Mouse (Mus musculus) neural tube, embryonic 11.5 days (tissue): ENCODE results near the gene Kcnmb2. TPM values are rescaled to one million over a fixed set of nuclear protein-coding genes. Genes with fewer than 3 reads are reported as not detected.

Source experiments
- ATAC-seq: fragments of 200-750 bp; cut with Nextera tagmentation; 2 replicates; pipeline ENCODE4 v1.8.0; 2017; ENCODE audit warnings: moderate number of reproducible peaks, mild to moderate bottlenecking, moderate TSS enrichment, moderate library complexity; ENCODE audit not compliant: insufficient read depth, low FRiP score, low TSS enrichment
- DNase-seq: peaks from one replicate; pipeline ENCODE4 v3.0.0-alpha.2; 2015; ENCODE audit warnings: low spot score
- H3K27ac ChIP-seq: fragments of 300-500 bp; sonication (generic); 2 replicates; pipeline ENCODE4 v1.5.1; 2014; ENCODE audit warnings: low read depth, mild to moderate bottlenecking, low read length
- H3K27me3 ChIP-seq: fragments of 300-500 bp; sonication (generic); 2 replicates; pipeline ENCODE4 v1.6.1; 2014; ENCODE audit warnings: mild to moderate bottlenecking, low read length, mixed read lengths; ENCODE audit not compliant: control insufficient read depth, insufficient read depth
- H3K36me3 ChIP-seq: fragments of 300-500 bp; sonication (generic); 2 replicates; pipeline ENCODE4 v1.6.1; 2014; ENCODE audit warnings: mild to moderate bottlenecking, low read length, moderate library complexity, mixed read lengths; ENCODE audit not compliant: control insufficient read depth, insufficient read depth
- H3K4me1 ChIP-seq: fragments of 300-500 bp; sonication (generic); 2 replicates; pipeline ENCODE4 v1.6.1; 2014; ENCODE audit warnings: low read length, mixed read lengths; ENCODE audit not compliant: control insufficient read depth, insufficient read depth
- H3K4me2 ChIP-seq: fragments of 300-500 bp; sonication (generic); 2 replicates; pipeline ENCODE4 v1.6.1; 2014; ENCODE audit warnings: low read depth, mild to moderate bottlenecking, moderate library complexity
- H3K4me3 ChIP-seq: fragments of 300-500 bp; sonication (generic); 2 replicates; pipeline ENCODE4 v1.5.1; 2014; ENCODE audit warnings: low read depth, low read length
- H3K9ac ChIP-seq: fragments of 300-500 bp; sonication (generic); 2 replicates; pipeline ENCODE4 v1.6.1; 2014; ENCODE audit warnings: mild to moderate bottlenecking, low read length
- H3K9me3 ChIP-seq: fragments of 300-500 bp; sonication (generic); 2 replicates; pipeline ENCODE4 v1.6.1; 2016; ENCODE audit warnings: low read length; ENCODE audit not compliant: control insufficient read depth
- WGBS: fragments of 180-500 bp; shearing (Covaris S2); extraction: QIAGEN DNeasy Blood & Tissue Kit; methylation state at CpG from one replicate; pipeline ENCODE4 v1.1.7; 2014; 5-methylcytosine and 5-hydroxymethylcytosine counted together
- polyA plus RNA-seq: library from polyadenylated mRNA; unstranded; fragments of >200 nt; fragmentation: Nextera tagmentation; extraction: Ambion mirVana; gene quantifications from 2 replicates; pipeline ENCODE4 v1.2.1, GENCODE M21; 2014

Kcnmb2 gene
- polyA plus RNA-seq, 1 experiment from 2014 or later: 14.5 TPM

DNA sequence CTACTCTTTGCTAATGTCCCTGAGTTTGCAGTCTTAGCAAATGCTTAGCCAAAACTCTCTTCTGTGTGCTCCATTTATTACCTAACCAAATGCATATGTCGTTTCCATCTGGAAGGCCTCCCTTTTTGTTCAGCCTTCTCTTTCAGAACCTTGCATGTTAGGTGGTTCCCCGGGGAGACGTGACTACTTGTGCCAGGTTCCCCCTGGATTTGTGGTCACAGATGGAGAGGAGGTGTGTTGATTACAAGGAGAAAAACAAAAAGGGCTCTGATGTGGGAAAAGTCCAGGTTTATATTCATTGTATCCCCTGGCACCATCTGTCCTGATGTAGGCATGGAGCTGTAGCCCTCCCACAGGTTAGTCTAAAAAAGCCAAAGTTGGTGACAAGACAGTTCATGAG, 141.5 kb downstream of the Kcnmb2 start:
- DNase-seq (no peak), ATAC-seq (no peak)
- Histone ChIP-seq H3K4me3 (no peak overlapping the region), H3K27ac (no peak overlapping the region), H3K9ac (no peak overlapping the region), H3K4me2 (no peak overlapping the region), H3K36me3 (no peaks in the 10 kb centered on the region), H3K27me3 (no peaks in the 10 kb centered on the region), H3K4me1 (no peaks in the 10 kb centered on the region), H3K9me3 (no peaks in the 10 kb centered on the region)
- WGBS: 59% methylated on average over 3 of the region's 3 CpGs

DNA sequence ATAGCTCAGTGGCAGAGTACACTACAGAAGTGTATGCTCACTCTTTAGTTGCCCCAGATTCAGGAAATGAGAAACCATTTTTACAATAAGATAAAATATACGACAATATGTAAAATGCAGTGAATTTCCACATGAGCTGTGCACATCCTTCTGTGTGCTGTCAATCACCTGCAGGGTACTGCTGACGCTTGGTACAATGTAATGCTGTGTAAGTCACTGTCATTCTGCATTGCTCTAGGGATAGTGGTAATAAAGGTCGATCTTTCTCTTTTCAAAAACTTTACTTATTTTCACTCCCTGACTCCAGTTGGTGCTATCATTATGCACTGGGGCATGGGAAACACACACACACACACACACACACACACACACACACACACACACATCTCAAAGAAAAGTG, 146.5 kb downstream of the Kcnmb2 start:
- WGBS: 88% methylated on average over 3 of the region's 3 CpGs
- no peaks in the 10 kb centered on the region for H3K9me3 ChIP-seq
- H3K4me3 ChIP-seq: no peak overlapping the region
- no peak overlapping the region for H3K27ac ChIP-seq
- no peak overlapping the region for H3K9ac ChIP-seq
- H3K4me1 ChIP-seq: no peaks in the 10 kb centered on the region
- no peak overlapping the region for H3K4me2 ChIP-seq
- H3K36me3 ChIP-seq: no peaks in the 10 kb centered on the region
- H3K27me3 ChIP-seq: no peaks in the 10 kb centered on the region
- no peak for DNase-seq
- ATAC-seq: no peak

DNA sequence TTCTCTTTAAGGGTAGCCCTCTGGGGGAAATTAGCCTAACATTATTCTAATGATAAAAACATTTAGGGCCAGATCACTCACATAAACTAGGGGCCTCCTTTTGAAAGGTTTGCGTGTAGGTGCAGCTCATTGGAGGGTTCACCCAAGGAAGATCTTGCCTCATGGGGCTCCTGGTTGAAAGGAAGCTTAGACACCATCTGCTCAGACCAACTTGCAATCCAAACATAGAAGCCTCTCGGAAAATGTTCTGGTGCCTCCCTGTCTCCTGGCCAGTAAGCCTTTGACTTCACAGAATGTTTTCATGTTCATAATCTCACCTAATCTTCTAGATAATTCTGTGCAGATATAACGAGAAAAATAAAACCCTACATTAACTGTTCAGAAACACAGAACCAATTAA, 150.3 kb downstream of the Kcnmb2 start:
- 52% methylated on average over 3 of the region's 3 CpGs for WGBS
- DNase-seq: no peak
- H3K4me3 ChIP-seq: no peak overlapping the region

DNA sequence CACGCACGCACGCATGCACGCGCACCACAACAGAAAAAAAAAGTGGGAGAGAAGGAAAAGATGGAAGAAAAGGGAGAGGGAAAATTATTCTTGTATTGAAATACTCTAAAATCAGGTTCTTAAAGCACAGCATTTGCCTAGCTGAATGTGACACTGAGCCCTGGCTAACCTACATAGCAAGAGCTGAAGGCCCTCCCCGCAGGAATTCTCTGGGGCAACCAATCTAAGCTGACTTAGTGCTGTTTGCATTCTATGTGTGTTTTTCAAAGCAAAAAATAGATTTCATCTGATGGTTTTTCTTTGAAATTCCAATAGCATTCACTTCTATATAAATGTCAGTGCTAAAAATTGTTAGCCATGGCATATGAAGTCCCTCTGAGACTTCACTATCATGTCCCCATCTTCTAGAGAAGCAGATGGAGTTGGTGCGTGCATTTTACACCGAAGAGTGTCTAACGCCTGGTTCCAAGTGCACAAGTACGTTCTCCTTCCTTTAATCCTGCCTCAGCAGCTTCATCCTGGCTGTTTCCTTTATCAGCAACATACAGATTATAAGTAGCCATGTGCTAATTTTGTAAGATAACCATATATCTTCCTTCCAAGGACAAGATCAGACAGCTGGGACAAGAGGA, 151.4 kb downstream of the Kcnmb2 start:
- ATAC-seq: no peak
- no peaks in the 10 kb centered on the region for H3K9me3 ChIP-seq
- H3K4me1 ChIP-seq: no peaks in the 10 kb centered on the region
- H3K27me3 ChIP-seq: no peaks in the 10 kb centered on the region
- no peak overlapping the region for H3K4me3 ChIP-seq
- H3K4me2 ChIP-seq: no peak overlapping the region
- 95% methylated on average over 10 of the region's 10 CpGs for WGBS
- no peak overlapping the region for H3K9ac ChIP-seq
- H3K27ac ChIP-seq: no peak overlapping the region
- DNase-seq: no peak
- no peaks in the 10 kb centered on the region for H3K36me3 ChIP-seq

More for the DNA sequence above, 150.3 kb downstream of the Kcnmb2 start:
- H3K36me3 ChIP-seq: no peaks in the 10 kb centered on the region
- H3K27me3 ChIP-seq: no peaks in the 10 kb centered on the region
- no peak for ATAC-seq
- H3K27ac ChIP-seq: no peak overlapping the region
- H3K9me3 ChIP-seq: no peaks in the 10 kb centered on the region
- H3K4me2 ChIP-seq: no peak overlapping the region
- H3K9ac ChIP-seq: no peak overlapping the region
- H3K4me1 ChIP-seq: no peaks in the 10 kb centered on the region

DNA sequence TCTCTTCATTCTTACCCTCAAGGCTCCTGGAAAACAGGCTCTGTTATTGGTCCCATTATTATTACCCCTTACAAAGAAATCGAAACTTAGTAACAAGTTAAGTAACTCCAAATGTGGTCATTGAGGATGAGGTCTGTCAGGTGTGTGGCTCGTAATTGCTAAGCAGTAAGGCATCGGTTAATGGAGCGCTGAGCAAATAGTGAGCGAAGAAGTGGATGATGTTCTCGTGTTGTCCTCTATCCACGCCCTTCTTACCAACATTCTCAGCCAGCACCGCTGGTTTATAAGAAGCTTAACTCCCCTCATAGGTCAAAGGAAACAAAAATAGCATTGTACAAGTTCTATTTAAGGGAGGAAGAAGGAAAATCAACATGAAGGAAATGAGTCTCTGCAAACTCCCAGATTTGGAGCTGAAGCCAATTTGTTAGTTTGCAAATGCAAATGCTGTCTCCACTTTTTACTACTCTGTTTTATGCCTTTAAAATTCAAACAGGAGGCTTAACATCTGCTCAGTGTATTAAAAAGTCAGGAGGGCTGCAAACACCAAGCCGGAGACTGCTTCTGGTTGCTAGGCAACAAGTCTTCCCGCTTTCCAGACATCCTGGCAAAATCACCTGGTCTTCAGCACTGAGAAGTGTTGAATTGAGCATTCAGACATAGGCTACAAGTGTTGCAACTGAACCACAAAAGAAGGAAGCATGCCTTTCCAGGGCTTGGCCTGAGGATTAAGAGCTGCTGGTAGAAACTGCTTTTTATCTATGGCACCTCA, 157.8 kb downstream of the Kcnmb2 start:
- Histone ChIP-seq H3K27ac (no peak overlapping the region), H3K9me3 (no peaks in the 10 kb centered on the region), H3K4me1 (no peaks in the 10 kb centered on the region), H3K4me3 (no peak overlapping the region), H3K27me3 (no peaks in the 10 kb centered on the region), H3K4me2 (no peak overlapping the region), H3K9ac (no peak overlapping the region), H3K36me3 (no peaks in the 10 kb centered on the region)
- ATAC-seq (no peak), DNase-seq (no peak)
- WGBS: 59% methylated on average over 10 of the region's 10 CpGs

DNA sequence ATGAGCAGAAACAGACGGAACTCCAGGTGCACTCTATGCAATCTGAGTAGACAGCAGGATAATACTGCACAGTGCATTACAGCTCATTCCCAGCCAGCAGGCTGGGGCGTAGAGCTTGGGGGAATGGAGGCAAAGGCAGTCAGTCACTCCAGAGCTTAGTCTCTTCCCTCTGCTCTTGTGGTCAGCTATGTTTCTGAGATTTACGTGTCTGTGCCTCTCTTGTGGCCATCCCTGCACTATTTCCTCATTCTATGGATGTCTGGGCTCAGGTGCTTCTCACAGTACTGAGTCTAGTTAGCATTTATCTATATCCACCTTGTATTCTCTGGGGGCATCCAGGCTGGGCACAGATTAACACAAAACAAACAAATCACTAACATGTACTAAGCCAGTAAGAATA, 160.4 kb downstream of the Kcnmb2 start:
- peaks cover 6% of the 10 kb centered on the region; the same call in 1 of the 2 replicates for H3K4me1 ChIP-seq
- H3K27ac ChIP-seq: no peak overlapping the region
- H3K36me3 ChIP-seq: no peaks in the 10 kb centered on the region
- no peak for DNase-seq
- no peak overlapping the region for H3K4me2 ChIP-seq
- 81% methylated on average over 3 of the region's 3 CpGs for WGBS
- no peaks in the 10 kb centered on the region for H3K9me3 ChIP-seq
- no peak for ATAC-seq
- H3K27me3 ChIP-seq: no peaks in the 10 kb centered on the region
- H3K9ac ChIP-seq: no peak overlapping the region
- H3K4me3 ChIP-seq: no peak overlapping the region

DNA sequence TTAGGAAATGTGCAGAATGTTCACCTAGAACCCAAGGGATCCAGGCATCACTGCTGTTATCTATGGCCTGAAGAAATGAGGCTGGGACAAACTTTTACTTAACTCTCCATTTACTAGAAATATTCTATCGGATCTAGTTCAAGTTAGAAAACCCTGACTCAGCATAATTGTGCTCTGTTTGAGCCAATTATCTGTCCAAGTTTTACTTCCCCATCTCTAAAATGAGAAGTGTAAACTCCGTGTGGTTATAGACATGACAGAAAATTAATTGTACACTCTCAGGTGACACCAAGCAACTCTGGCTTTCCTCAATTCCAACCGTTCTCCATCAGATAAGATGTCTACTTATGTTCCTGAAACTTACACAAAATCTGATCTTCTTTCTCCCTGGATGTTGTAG, 161.0 kb downstream of the Kcnmb2 start:
- ATAC-seq (no peak), DNase-seq (no peak)
- 88% methylated on average over 3 of the region's 3 CpGs for WGBS
- Histone ChIP-seq H3K4me1 (peaks cover 6% of the 10 kb centered on the region; the same call in 1 of the 2 replicates), H3K9me3 (no peaks in the 10 kb centered on the region), H3K27me3 (no peaks in the 10 kb centered on the region), H3K4me2 (no peak overlapping the region), H3K4me3 (no peak overlapping the region), H3K9ac (no peak overlapping the region), H3K36me3 (no peaks in the 10 kb centered on the region), H3K27ac (no peak overlapping the region)

DNA sequence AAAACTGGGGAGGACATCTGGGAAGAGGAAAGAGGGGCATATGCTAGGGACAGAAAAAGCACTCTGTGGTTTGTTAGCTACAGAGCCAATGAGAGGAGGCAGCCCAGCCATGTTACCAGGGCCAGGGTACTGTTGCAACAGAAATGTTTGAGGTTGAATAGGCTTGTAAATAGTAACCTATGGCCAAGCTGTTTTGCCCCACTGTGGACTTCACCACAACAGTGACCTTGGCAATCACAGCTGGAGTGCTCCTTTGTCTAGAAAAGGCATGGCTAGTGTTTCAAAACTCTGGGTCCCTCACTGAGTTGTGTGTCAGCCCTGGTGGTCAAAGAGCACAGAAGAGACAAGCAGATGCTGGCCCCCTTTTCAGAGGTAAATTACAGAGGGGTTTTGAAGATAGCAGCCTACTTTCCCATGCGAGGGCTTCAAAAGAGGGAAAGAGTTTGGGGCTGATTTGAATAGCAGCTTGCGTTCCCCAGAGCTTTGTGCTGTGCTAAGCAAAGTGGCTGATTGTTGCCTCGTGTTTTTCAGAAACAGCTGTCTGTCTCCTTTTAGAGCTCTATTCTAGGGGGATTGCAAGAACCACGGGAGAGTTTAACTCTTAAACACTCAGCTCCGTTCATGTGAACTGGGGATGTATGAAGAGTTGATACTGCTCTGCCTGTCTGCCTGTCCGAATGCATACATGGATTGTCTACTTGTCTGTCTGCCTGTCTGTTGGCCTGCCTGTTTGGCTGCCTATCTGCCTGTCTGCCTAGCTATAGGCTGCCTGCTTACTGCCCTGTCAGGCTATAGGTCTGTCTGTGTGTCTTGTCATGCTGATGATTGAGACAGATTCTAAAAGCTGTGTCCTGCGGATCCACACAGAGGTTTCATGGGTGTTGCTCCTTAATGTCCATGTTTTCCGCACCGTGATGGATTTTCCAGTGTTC, 165.0 kb downstream of the Kcnmb2 start:
- peak; percentile 31 for DNase-seq

More for the DNA sequence above, 165.0 kb downstream of the Kcnmb2 start:
- H3K4me3 ChIP-seq: no peak overlapping the region
- peaks cover 6% of the 10 kb centered on the region; the same call in 1 of the 2 replicates for H3K4me1 ChIP-seq
- H3K27ac ChIP-seq: peak overlapping the region; percentile 28; the same call in 1 of the 2 replicates
- no peak overlapping the region for H3K9ac ChIP-seq
- H3K36me3 ChIP-seq: no peaks in the 10 kb centered on the region
- H3K9me3 ChIP-seq: no peaks in the 10 kb centered on the region
- WGBS: 39% methylated on average over 9 of the region's 9 CpGs
- no peaks in the 10 kb centered on the region for H3K27me3 ChIP-seq
- peak; percentile 58 for ATAC-seq
- no peak overlapping the region for H3K4me2 ChIP-seq
